Mouse (Mus musculus) thymus, adult 2 months (tissue): ENCODE results near the gene Lcn12. TPM values are rescaled to one million over a fixed set of nuclear protein-coding genes. Genes with fewer than 3 reads are reported as not detected.

Experiments used
- DNase-seq: peaks from one replicate; pipeline ENCODE4 v3.0.0; 2021
- H3K27ac ChIP-seq: fragments of 200-500 bp; 2 replicates; pipeline ENCODE4 v1.5.1; 2012; ENCODE audit warnings: low read length, control low read depth; ENCODE audit not compliant: control insufficient read depth, insufficient read depth
- H3K27me3 ChIP-seq: fragments of 200-500 bp; 2 replicates; pipeline ENCODE4 v1.6.1; 2012; ENCODE audit warnings: mild to moderate bottlenecking, low read length, moderate library complexity, mixed read lengths; ENCODE audit not compliant: control insufficient read depth, insufficient read depth
- H3K36me3 ChIP-seq: fragments of 200-500 bp; 2 replicates; pipeline ENCODE4 v1.6.1; 2012; ENCODE audit warnings: mild to moderate bottlenecking, low read length, moderate library complexity; ENCODE audit not compliant: control insufficient read depth, insufficient read depth
- H3K4me1 ChIP-seq: fragments of 200-500 bp; replicated peaks from 2 replicates; pipeline ENCODE4 v1.6.1; 2012; ENCODE audit warnings: low read length; ENCODE audit not compliant: control insufficient read depth, insufficient read depth
- H3K4me3 ChIP-seq: fragments of 200-500 bp; 2 replicates; pipeline ENCODE4 v1.5.1; 2012; ENCODE audit warnings: mild to moderate bottlenecking, low read length, control low read depth, moderate library complexity; ENCODE audit not compliant: control insufficient read depth, insufficient read depth
- CTCF ChIP-seq: fragments of 200-500 bp; IDR thresholded peaks from 2 replicates; pipeline ENCODE4 v1.5.1; 2012; ENCODE audit warnings: mild to moderate bottlenecking, control low read depth, low read length, moderate library complexity, borderline replicate concordance; ENCODE audit not compliant: control insufficient read depth, poor library complexity, insufficient read depth; ENCODE audit errors: extremely low read depth
- POLR2A ChIP-seq: fragments of 200-500 bp; IDR thresholded peaks from 2 replicates; pipeline ENCODE4 v1.6.1; 2012; ENCODE audit warnings: mild to moderate bottlenecking, low read length, control low read depth, moderate library complexity; ENCODE audit not compliant: control insufficient read depth, poor library complexity, insufficient read depth; ENCODE audit errors: extremely low read depth
- WGBS: fragments of 180-500 bp; shearing (Covaris S2); methylation state at CpG from one replicate; pipeline ENCODE4 v1.1.7; 2018; 5-methylcytosine and 5-hydroxymethylcytosine counted together
- polyA plus RNA-seq: library from polyadenylated mRNA; depleted of rRNA; stranded (reverse); fragments of >200 nt; gene quantifications from 2 replicates; pipeline ENCODE4 v1.2.3, GENCODE M21; 2012

Lcn12 gene
- polyA plus RNA-seq, 1 experiment = not detected

DNA sequence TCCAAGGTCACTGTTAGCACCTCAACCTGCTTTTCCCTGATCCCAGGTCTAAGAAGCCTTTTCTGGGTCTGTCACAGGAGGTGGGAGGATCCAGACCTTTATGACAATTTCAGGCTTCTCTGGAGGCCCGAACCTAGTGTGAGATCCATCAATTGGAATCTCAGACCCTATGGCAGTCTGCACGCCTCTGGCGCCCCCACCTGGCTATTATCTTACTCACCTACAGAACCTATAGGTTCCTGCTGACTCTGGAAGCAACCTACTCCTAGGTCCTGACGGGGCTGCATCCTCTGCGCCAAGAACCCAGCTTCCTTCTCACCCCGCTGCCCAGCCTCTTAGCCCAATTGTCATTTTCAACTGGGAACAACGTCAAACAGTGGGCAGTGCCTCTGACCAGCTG lies 10.7 kb downstream of the Lcn12 start:
- peak; percentile 67 for DNase-seq
- 21% methylated on average over 7 of the region's 7 CpGs for WGBS
- Histone ChIP-seq H3K4me3 (no peak overlapping the region), H3K4me1 (peaks cover 22% of the 10 kb centered on the region), H3K27me3 (no peaks in the 10 kb centered on the region), H3K36me3 (no peaks in the 10 kb centered on the region), H3K27ac (no peak overlapping the region)
- TF ChIP-seq CTCF (peak; percentile 23; the same call in 1 of the 2 replicates), POLR2A (no peak)

DNA sequence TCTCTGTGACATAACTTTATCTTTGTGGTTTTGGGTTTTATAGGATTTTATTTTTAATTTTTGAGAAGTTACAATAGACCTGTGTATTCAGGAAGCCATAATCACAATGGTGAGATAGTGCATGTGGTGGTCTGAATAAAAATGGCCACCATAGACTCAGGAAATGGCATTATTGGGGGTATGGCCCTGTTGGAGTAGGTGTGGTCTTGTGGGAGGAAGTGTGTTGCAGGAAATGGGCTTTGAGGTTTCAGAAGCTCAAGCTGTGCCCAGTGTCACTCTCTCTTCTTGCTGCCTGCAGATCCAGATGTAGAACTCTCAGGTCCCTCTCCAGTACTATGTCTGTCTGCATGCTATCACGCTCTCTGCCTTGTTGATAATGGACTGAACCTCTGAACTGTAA lies 13.2 kb downstream of the Lcn12 start:
- Histone ChIP-seq H3K4me3 (no peak overlapping the region), H3K27ac (no peak overlapping the region), H3K27me3 (no peaks in the 10 kb centered on the region), H3K36me3 (no peaks in the 10 kb centered on the region), H3K4me1 (peaks cover 20% of the 10 kb centered on the region)
- no peak for TF ChIP-seq CTCF
- no peak for TF ChIP-seq POLR2A
- WGBS = 76% methylated on average over 1 of the region's 1 CpGs
- no peak for DNase-seq

DNA sequence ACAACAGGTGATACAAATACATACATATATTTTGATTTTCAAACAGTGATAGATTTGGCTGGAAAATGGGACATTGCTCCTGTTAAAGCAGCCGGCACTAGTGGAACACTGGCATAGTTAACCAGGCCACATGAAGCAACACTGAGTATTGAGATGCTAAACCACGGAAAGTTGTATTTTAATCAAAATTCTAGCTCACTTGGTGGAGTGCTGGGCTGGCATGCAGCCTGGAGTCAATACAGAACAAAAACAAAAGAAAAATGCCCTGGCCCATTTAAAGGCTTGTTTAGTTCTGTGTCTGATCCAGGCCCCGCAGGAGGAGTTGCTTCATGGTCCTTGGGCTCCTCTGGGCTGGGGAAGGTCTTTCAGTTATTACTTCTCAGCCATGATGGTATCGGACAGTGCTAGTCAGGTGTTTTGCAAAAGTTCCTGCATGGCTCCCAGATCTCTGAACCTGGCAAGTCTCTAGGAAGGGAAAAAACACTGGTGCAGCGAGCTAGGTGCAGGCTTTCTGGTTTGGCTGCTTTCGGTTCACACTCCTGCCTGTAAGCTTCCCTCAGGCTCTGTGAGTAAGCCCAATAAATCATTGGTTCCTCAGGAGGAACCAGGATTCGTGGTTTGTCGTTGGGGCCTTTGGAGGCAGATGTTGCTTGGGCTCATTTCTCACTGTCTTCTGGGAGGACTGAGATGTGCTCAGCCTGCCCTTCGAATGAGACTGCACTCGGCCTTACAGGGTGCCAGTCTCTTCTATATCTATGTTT lies 14.0 kb downstream of the Lcn12 start:
- WGBS = 78% methylated on average over 10 of the region's 10 CpGs
- H3K27me3 ChIP-seq = no peaks in the 10 kb centered on the region
- no peak overlapping the region for H3K4me3 ChIP-seq
- no peak overlapping the region for H3K27ac ChIP-seq
- H3K36me3 ChIP-seq = no peaks in the 10 kb centered on the region
- H3K4me1 ChIP-seq = peaks cover 12% of the 10 kb centered on the region
- no peak for TF ChIP-seq POLR2A
- no peak for TF ChIP-seq CTCF
- no peak for DNase-seq

DNA sequence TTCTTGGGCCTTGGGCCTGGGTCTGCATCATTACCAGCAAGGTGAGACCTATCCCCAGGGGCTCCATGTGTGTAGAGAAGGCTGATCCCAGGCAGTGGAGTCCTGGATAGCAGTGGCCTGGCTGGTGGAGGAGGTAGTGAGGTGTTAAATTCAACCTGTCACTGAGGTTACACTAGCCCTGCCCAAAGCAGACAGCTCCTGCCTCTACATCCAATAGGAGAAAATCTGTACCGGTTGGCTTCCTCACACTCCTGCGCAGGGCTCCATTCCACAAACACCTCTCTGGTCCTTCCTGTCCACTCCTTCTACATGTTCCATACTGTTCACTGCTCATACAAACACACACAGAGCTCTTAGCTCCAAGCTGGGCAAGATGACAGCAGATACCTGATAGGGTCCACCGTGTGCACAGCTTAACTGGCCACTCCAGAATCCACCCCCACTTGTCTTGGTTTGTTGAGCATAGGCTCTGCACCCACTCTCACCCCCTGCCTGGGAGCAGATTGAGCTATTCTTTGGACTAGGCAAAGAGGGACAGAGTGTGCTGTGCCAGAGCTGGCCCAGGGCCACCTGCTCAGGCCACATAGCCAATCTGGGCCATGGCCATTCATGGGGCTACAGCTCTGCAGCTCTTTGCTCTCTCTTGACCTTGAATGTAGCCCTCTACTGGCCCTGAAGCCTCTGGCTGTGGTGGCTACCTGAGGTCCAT lies 15.6 kb downstream of the Lcn12 start:
- Histone ChIP-seq H3K27me3 (no peaks in the 10 kb centered on the region), H3K27ac (no peak overlapping the region), H3K4me3 (no peak overlapping the region), H3K4me1 (0 out of 2 replicates have a peak, but pooled peaks cover under 1% of the 10 kb centered on the region), H3K36me3 (no peaks in the 10 kb centered on the region)
- TF ChIP-seq POLR2A = no peak
- no peak for TF ChIP-seq CTCF
- DNase-seq = no peak
- 91% methylated on average over 3 of the region's 3 CpGs for WGBS

DNA sequence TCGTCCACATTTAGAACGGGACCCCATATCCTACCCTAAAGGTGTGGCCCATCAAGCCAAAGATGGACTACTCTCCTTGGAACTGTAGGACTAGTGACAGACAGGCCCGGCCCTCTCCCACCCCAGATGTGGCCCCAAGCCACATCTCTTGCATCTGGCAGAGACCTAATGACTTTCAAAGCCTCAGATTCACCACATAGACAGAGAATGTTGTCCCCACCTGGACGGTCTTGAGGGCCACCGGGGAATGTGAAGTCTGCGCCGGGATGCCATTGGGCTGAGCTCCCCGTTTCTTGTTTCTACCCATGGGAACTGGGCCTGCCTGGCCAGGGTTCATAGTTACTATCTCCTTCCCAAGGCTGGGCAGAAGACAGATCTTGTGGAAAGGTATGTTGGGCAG lies 16.2 kb downstream of the Lcn12 start:
- DNase-seq = no peak
- Histone ChIP-seq H3K4me1 (no peaks in the 10 kb centered on the region), H3K27me3 (no peaks in the 10 kb centered on the region), H3K4me3 (no peak overlapping the region), H3K36me3 (no peaks in the 10 kb centered on the region), H3K27ac (no peak overlapping the region)
- TF ChIP-seq POLR2A = no peak
- TF ChIP-seq CTCF = no peak
- WGBS = 91% methylated on average over 8 of the region's 8 CpGs

DNA sequence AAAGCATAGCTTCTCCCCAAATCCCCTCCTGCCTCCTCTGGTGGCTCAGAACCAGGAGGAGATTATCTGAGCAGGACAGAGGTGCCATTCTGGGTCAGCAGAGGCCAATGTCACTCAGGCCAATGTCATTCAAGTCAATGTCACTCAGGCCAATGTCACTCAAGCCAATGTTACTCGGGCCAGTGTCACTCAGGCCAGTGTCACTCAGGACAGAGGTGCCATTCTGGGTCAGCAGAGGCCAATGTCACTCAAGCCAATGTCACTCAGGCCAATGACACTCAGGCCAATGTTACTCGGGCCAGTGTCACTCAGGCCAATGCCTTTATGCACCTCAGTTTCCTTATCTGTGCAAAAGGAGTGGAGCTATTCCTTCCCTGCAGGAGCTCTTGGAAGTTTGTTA lies 21.2 kb downstream of the Lcn12 start:
- WGBS = 79% methylated on average over 2 of the region's 2 CpGs
- no peak for TF ChIP-seq CTCF
- Histone ChIP-seq H3K27ac (no peak overlapping the region), H3K4me3 (no peak overlapping the region), H3K27me3 (no peaks in the 10 kb centered on the region), H3K36me3 (no peaks in the 10 kb centered on the region), H3K4me1 (peaks cover 7% of the 10 kb centered on the region)
- no peak for DNase-seq

DNA sequence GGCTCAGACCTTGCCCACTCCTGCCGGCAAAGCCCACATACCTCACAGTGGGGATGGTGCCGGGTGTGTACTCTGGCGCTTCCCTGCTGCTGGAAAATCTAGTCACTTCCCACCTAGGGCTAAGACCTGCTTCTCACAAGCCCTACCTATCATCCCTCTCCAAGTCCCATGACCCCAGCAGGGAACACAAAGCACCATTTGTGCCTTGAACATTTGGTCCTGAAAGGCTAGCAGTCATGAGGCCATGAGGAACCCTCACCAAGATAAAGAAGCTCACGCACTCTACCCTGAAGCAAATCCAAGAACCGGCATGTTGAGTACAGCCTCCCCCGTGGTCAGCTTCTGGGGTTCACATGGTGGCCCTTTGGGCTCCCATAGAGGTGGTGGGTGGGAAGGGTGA lies 23.7 kb downstream of the Lcn12 start, which contains the start of gene Ptgds:
Ptgds (minus strand) TSS at position 78 of the 400 bp plus-strand sequence.
- 95% methylated on average over 6 of the region's 6 CpGs for WGBS
- H3K27me3 ChIP-seq = no peaks in the 10 kb centered on the region
- H3K36me3 ChIP-seq = no peaks in the 10 kb centered on the region
- no peak within 1 kb of the TSS for H3K4me3 ChIP-seq
- TF ChIP-seq POLR2A (no peak), CTCF (no peak)
- H3K27ac ChIP-seq = no peak within 1 kb of the TSS
- DNase-seq = no peak
- peaks cover 31% of the 10 kb centered on the region for H3K4me1 ChIP-seq
